Mouse (Mus musculus): Measurements from ENCODE around the gene Golga3. TPM values are rescaled to one million over a fixed set of nuclear protein-coding genes. Genes with fewer than 3 reads are reported as not detected.

The Golga3 gene
- total RNA-seq, 1 experiment from 2014 or later, result 19.9 TPM

DNA sequence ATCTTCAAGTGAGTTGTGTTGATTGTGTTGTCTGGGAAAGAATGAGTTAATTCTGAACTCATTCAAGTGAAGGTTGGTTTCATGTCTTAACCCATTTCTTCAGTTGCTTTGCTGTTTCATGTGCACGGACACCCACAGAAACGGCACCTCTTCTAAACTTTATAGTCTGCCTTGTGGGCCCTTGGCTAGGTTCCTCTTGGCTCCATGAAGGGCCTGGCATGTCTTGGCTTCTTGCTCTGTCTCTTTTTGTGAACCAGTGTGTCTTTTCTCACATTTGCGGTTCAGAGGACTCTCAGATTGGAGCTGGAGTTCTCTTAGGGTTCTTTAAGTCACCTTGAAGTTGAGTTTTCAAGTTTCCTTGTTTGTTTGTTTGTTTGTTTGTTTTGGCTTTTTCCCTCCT, 48.6 kb downstream of the Golga3 start:
- no peak for ATAC-seq (replicated peaks in 1 of 2; ENCODE audit: insufficient read depth in 1 of 2, low FRiP score in 2 of 2, low TSS enrichment in 1 of 2, low read depth in 1 of 2, poor library complexity in 2 of 2, severe bottlenecking in 2 of 2)

DNA sequence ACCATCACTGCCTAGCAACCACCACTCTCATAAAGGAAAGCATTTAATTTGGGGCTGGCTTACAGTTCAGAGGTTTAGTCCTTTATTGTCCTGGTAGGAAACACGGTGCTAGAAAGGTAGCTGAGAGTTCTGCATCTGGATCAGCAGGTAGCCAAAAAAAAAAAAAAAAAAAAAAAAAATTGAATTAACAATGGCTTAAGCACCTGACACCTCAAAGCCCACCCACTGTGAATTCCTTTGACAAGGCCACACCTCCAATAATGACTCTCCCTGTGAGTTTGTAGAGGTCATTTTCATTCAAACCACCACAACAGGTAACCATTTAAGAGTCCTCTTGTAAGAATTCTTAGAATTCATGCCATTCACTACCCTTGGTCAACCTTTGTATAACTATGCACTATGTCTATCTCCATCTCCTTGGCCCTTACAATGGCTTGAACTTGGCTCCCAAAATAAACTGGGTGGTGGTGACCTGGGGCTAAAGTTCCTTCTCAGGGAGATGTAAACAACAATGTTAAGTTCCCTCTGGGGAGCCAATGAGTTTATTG, 50.9 kb downstream of the Golga3 start:
- ATAC-seq (replicated peaks in 1 of 2; ENCODE audit: insufficient read depth in 1 of 2, low FRiP score in 2 of 2, low TSS enrichment in 1 of 2, low read depth in 1 of 2, poor library complexity in 2 of 2, severe bottlenecking in 2 of 2), result no peak

DNA sequence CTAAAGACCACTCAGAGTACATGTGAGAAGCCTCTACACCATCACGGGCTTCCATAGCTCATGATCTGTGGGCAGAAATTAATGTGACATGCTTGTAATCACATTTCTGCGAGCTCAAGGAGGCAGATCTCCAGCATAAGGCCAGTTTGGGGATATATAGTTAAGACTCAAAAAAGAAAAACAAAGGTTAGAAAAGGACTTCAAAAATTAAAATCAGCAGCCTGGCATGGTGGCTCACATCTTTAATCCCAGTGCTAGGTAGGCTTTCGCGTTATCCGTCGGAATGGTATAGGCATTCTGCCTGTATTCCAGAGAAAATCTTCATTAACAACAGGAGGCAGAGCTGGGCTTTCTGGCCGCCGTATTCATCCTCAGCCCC, 53.9 kb downstream of the Golga3 start:
- no peak for ATAC-seq (replicated peaks in 1 of 2; ENCODE audit: insufficient read depth in 1 of 2, low FRiP score in 2 of 2, low TSS enrichment in 1 of 2, low read depth in 1 of 2, poor library complexity in 2 of 2, severe bottlenecking in 2 of 2)

DNA sequence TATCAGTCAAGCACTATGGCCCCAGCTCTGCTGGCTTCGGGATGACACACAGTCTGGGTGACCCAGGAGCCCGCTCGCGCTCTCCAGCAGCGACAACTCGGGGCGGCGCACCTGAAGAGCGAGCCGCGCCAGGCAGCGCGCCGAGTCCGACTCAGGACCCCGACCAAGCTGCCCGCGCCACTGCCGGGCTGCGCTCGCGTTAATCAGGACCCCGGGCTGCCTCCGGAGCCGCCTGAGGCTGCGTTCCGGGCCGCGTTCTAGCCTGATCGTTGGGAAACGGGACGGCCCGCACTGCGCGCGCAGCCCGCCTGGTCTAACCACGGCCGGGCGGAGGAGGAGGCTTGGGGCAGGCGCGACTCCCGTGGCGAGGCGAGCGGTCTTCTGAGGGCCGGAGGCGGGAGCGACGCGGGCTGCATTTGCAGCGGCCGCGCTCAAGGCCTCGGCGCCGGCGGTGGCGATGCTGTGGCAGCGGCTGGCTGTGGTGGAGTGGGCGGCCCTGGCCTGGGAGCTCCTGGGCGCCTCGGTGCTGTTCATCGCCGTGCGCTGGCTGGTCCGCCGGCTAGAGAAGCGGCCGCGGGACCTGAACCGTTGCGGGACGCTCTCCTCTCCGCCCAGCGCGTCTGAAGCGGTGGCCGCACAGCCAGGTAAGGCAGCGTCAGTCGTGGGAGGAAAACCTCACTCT, 54.4 kb downstream of the Golga3 start, which contains the start of gene Ankle2:
Gene Ankle2 (plus strand): TSS at position 225 of the 682 bp plus-strand sequence.
- peak; percentile 86 to 94 for ATAC-seq (replicated peaks in 1 of 2; ENCODE audit: insufficient read depth in 1 of 2, low FRiP score in 2 of 2, low TSS enrichment in 1 of 2, low read depth in 1 of 2, poor library complexity in 2 of 2, severe bottlenecking in 2 of 2)

DNA sequence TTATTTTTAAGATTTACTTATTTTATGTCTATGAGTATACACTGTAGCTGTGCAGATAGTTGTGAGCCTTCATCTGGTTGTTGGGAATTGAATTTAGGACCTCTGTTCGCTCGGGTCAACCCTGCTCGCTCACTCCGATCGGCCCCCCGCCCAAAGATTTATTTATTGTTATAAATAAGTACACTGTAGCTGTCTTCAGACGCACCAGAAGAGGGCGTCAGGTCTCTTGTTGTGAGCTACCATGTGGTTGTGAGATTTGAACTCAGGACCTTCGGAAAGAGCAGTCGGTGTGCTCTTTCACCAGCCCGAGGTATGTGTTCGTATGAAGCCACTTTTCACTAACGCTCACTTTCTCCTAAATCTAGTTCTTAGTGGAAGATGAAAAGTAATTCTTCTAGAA, 55.1 kb downstream of the Golga3 start:
- no peak for ATAC-seq (replicated peaks in 1 of 2; ENCODE audit: insufficient read depth in 1 of 2, low FRiP score in 2 of 2, low TSS enrichment in 1 of 2, low read depth in 1 of 2, poor library complexity in 2 of 2, severe bottlenecking in 2 of 2)

DNA sequence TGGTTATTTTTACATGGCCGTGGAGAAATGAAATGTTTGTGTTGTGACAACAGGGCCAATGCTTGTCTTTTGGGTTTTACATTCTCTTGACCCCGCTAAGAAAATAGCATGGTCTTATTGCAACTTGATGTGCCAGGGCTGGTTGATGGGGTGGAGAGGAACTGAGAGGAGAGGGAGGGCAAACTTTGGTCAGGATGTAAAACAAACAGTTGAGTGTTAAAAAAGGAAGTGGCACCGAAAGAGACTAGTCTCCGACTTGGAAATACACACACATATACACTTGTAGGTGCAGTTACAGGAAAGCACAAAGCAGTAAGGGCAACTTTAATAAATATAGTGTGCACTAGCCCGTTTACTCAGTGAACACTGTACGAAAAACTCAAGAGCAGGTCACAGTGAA, 55.8 kb downstream of the Golga3 start:
- ATAC-seq (replicated peaks in 1 of 2; ENCODE audit: insufficient read depth in 1 of 2, low FRiP score in 2 of 2, low TSS enrichment in 1 of 2, low read depth in 1 of 2, poor library complexity in 2 of 2, severe bottlenecking in 2 of 2), result peak; percentile 30 to 50; a peak in 2 of 4 replicates

DNA sequence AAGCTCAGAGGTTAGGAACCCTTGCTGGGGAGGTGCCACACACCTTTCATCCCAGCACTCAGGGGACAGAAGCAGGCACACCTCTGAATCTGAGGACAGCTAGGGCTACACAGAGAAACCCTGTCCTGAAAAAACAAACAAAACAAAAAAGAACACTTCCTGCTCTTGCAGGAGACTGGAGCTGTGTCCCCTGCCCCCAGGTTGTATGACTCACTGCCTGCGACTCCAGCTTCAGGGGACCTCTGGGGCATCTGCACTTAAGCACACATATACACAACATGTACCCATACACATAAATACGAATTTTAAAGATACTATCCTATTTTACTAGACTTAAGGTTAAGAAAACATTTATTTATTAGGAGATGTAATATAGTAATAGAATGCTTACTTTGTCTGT, 67.6 kb downstream of the Golga3 start:
- no peak for ATAC-seq (replicated peaks in 1 of 2; ENCODE audit: insufficient read depth in 1 of 2, low FRiP score in 2 of 2, low TSS enrichment in 1 of 2, low read depth in 1 of 2, poor library complexity in 2 of 2, severe bottlenecking in 2 of 2)

DNA sequence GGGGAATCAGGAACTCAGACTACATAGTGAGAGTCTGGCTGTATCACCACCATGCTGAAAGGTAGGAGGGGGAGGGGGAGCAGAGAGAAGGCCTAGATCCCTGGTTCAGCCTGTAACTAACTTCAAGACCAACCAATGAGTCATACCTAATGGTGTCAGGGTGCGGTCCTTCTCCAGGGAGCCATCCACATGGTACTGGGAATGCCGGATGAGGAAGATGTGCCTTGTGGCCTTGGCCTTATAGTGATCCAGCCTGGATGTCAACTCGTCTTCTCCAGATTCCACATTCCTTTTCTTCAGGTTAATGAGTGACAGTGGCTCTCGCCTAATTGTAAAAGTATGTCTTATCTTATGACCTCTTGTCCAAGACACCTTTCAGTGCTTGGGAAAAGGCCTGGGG, 90.4 kb downstream of the Golga3 start:
- no peak for ATAC-seq (replicated peaks in 1 of 2; ENCODE audit: insufficient read depth in 1 of 2, low FRiP score in 2 of 2, low TSS enrichment in 1 of 2, low read depth in 1 of 2, poor library complexity in 2 of 2, severe bottlenecking in 2 of 2)

DNA sequence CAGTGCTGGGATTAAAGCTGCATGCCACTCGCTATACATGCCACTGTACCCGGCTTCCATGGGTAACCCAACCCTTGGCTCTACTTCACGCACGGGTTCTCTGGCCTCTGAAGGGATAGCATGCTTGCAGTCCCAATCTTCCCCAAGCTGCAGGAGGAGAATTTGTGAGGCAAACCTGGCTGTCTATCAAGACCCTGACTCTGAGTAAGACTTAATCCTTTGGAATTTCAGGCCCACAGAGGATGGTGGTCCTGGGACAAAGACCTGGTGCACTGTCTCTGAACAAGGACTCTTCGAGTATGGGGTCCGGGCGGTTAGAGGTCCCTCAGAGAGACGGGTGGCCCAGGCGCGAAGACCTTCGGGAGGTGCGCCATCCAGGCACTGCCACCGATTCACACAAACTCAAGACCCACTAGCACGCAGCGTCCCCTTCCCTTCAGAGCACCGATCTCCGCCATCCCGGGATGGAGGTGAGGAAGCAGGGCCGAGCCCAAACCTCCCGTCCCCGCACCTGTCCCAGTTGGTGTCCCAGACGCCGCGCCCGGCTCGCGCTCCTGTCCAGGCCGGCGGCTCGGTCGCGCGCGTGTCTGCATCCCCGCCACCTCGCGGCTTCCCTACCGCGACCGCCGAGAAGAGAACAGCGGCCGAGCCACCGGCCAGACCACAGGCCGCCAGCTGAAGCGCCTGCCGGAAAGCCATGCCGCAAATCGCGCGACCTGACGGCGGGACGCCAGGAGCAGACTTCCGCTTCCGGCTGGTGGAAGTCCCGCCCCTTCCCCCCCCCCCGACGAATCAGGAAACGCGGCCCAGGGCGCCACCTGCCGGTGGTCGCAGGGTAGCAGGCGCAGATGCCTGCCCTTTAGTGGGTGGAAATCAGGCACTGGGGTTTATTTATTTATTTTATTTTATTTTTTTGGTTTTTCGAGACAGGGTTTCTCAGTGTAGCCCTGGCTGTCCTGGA, 92.9 kb downstream of the Golga3 start, which contains the start of gene Pgam5:
Gene Pgam5 (minus strand): TSS at position 773 of the 961 bp plus-strand sequence.
- peak; percentile 76 to 90 for ATAC-seq (replicated peaks in 1 of 2; ENCODE audit: insufficient read depth in 1 of 2, low FRiP score in 2 of 2, low TSS enrichment in 1 of 2, low read depth in 1 of 2, poor library complexity in 2 of 2, severe bottlenecking in 2 of 2)

DNA sequence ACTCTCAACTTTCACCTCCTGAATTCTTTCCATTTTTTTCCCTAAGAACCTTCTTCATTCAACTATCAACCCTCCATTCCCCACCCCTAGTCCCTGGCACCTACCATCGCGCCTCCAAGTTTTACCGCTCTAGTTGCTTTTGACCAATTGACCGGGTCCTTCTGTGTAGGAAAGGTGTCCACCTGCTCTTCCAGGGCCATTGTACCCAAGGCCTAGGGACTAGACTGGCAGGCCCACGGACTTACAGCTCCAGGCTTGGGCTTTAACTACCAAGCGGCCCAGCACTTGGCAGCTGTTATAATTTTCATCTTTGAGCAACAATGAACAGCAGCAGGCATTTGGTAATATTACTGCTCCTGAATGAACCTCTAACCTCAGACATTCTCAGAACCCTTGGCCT, 93.7 kb downstream of the Golga3 start:
- ATAC-seq (replicated peaks in 1 of 2; ENCODE audit: insufficient read depth in 1 of 2, low FRiP score in 2 of 2, low TSS enrichment in 1 of 2, low read depth in 1 of 2, poor library complexity in 2 of 2, severe bottlenecking in 2 of 2), result no peak

DNA sequence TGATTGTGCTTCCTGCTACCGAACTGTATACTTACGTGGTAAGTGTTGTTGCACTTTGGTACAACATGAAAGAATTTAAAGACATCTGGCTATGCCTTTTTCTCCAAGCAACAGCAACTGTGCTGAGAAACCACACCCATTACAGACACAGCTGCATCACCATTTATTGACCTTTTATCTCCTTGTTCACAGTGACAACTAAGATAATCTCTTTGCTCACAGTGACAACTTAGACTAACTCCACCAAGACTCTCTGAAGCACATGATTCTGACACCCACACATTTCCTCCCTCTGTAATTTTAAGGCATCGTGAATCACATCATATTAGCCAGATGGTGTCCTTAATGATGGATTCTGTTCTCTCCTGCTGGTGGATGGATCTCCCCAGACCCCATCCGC, 97.6 kb downstream of the Golga3 start:
- ATAC-seq (replicated peaks in 1 of 2; ENCODE audit: insufficient read depth in 1 of 2, low FRiP score in 2 of 2, low TSS enrichment in 1 of 2, low read depth in 1 of 2, poor library complexity in 2 of 2, severe bottlenecking in 2 of 2), result no peak

DNA sequence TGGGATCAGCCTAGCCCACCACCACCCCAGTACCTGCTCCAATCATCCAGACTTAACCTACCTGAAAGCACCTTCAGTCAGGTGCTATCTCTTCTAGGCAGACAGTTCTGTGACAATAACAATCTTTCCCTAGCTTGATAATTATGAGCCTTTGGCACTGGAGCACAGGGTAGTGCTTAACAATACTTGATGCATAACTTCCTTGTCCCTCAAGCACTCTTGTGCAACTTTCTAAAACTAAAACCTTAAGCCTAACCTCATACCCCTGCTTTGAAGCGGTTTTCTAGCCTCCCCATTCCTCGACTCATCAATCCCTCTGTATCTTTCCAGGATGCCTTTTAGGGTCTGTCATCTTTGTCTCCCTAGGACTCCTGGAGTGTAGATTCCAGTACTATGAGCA, 98.3 kb downstream of the Golga3 start:
- ATAC-seq (replicated peaks in 1 of 2; ENCODE audit: insufficient read depth in 1 of 2, low FRiP score in 2 of 2, low TSS enrichment in 1 of 2, low read depth in 1 of 2, poor library complexity in 2 of 2, severe bottlenecking in 2 of 2), result no peak

Other genes starting within 250 kb of the Golga3 start
- gene Zfp932, start 180.2 kb upstream of the Golga3 start, total RNA-seq (2017), result 70.3 and 91.0 TPM in 2 replicates
- gene Gm17655, start 104.2 kb upstream of the Golga3 start, total RNA-seq (2017), result 1.3 and 4.3 TPM in 2 replicates
- gene Gm35315, start 82.3 kb upstream of the Golga3 start, total RNA-seq (2017), result 1.5 and 4.4 TPM in 2 replicates
- gene Plcxd1, start 76.7 kb upstream of the Golga3 start, total RNA-seq (2017), result 0.38 and 0.45 TPM in 2 replicates
- 21.9 and 26.9 TPM in 2 replicates for gene Gtpbp6, start 68.5 kb upstream of the Golga3 start, total RNA-seq (2017)
- gene Zfp605, start 66.6 kb upstream of the Golga3 start, total RNA-seq (2017), result 12.0 and 16.3 TPM in 2 replicates
- gene Chfr, start 40.9 kb upstream of the Golga3 start, total RNA-seq (2017), result 30.0 and 55.1 TPM in 2 replicates
- gene Ankle2, start 54.3 kb downstream of the Golga3 start, total RNA-seq (2017), result 62.4 and 93.2 TPM in 2 replicates
- gene Pgam5, start 93.2 kb downstream of the Golga3 start, total RNA-seq (2017), result 39.7 and 42.5 TPM in 2 replicates
- gene Pxmp2, start 109.5 kb downstream of the Golga3 start, total RNA-seq (2017), result 1.9 and 13.2 TPM in 2 replicates
- 44.5 and 54.7 TPM in 2 replicates for gene Pole, start 109.6 kb downstream of the Golga3 start, total RNA-seq (2017)
- gene P2rx2, start 166.5 kb downstream of the Golga3 start, total RNA-seq (2017), result 0.65 TPM in 1 of 2 replicates, not detected in the other
- gene Lrcol1, start 168.0 kb downstream of the Golga3 start, total RNA-seq (2017), result not detected in 2 replicates

All from hematopoietic stem cell, adult 5-6 weeks (primary cell).